Mouse (Mus musculus): Measurements from ENCODE around the gene Pfas. TPM values are rescaled to one million over a fixed set of nuclear protein-coding genes. Genes with fewer than 3 reads are reported as not detected.
"Not testable (repeated sequence)": the region's sequence is repeated elsewhere in the genome, so short reads cannot be mapped to it uniquely, and the experiment has no call there.

Pfas gene
- total RNA-seq, 1 experiment: 119 TPM

DNA sequence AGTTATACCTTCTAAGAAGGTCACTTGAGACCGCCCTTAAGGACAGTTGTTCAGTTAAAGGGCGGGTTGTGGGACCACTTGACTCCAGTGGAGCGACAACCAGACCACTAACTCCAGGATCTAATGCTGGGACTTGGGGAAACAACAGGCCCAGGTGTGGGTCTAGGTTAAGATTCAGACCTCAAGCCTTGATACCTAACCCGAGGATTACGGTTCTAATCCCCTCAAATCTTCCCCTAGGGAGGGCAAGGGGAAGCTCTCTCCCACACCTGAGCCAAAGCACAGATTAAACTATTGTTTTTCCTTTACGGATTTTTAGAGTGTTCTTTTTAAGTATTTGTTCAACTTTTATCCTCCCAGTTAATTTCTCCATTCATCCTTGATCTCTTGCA lies 34.2 kb downstream of the Pfas start:
- H3K9me3 ChIP-seq (ENCODE audit: control insufficient read depth, insufficient read depth, low read depth, low read length): no peaks in the 10 kb centered on the region
- peak overlapping the region; percentile 75 to 76; a peak in 3 of 4 replicates for H3K4me3 ChIP-seq (ENCODE audit: insufficient read depth in 1 of 2, low read depth in 1 of 2, low read length in 2 of 2, poor library complexity in 1 of 2, severe bottlenecking in 1 of 2)
- TF ChIP-seq HCFC1 (IDR thresholded peaks at IDR 0.05; ENCODE audit: borderline replicate concordance, insufficient read depth, low read length) (no peak), ZC3H11A (IDR thresholded peaks at IDR 0.05; ENCODE audit: borderline replicate concordance, low read depth, low read length) (no peak), CHD2 (IDR thresholded peaks at IDR 0.05; ENCODE audit: low read depth, low read length) (no peak)
- H3K4me1 ChIP-seq (ENCODE audit: control insufficient read depth in 2 of 2, insufficient read depth in 2 of 2, low read length in 2 of 2, poor library complexity in 1 of 2): peaks cover 0 to 12% of the 10 kb centered on the region in 2 experiments; a peak in 3 of 4 replicates
- H3K27ac ChIP-seq (ENCODE audit: insufficient read depth, low read depth, low read length, poor library complexity, severe bottlenecking): no peak overlapping the region
- in situ Hi-C loops (cut with MboI; ENCODE audit: low sequenced_read_pairs in 2 of 2, unreplicated experiment in 2 of 2): no loop called here
- H3K36me3 ChIP-seq (ENCODE audit: control insufficient read depth, insufficient read depth, low read length, poor library complexity, severe bottlenecking): 0 out of 2 replicates have a peak, but pooled peaks cover 6% of the 10 kb centered on the region
- H3K9ac ChIP-seq (ENCODE audit: insufficient read depth, low read depth, low read length, poor library complexity, severe bottlenecking): peak overlapping the region; percentile 49; the same call in 1 of the 2 replicates
- no peak for DNase-seq (ENCODE audit: low read depth, low spot score)

GRCm38 (mm10) chr11:68973250-68974058 lies 34.8 kb downstream of the Pfas start:
- Histone ChIP-seq H3K27ac (ENCODE audit: insufficient read depth, low read depth, low read length, poor library complexity, severe bottlenecking) (0 out of 2 replicates have a peak overlapping the region, but pooled peaks have one; percentile 42), H3K9ac (ENCODE audit: insufficient read depth, low read depth, low read length, poor library complexity, severe bottlenecking) (peak overlapping the region; percentile 82), H3K4me3 (ENCODE audit: insufficient read depth in 1 of 2, low read depth in 1 of 2, low read length in 2 of 2, poor library complexity in 1 of 2, severe bottlenecking in 1 of 2) (peak overlapping the region; percentile 75 to 76), H3K4me1 (ENCODE audit: control insufficient read depth in 2 of 2, insufficient read depth in 2 of 2, low read length in 2 of 2, poor library complexity in 1 of 2) (peaks cover 0 to 14% of the 10 kb centered on the region in 2 experiments; a peak in 3 of 4 replicates)
- H3K9me3 ChIP-seq (ENCODE audit: control insufficient read depth, insufficient read depth, low read depth, low read length); H3K36me3 ChIP-seq (ENCODE audit: control insufficient read depth, insufficient read depth, low read length, poor library complexity, severe bottlenecking); in situ Hi-C loops (cut with MboI; ENCODE audit: low sequenced_read_pairs in 2 of 2, unreplicated experiment in 2 of 2): not testable (repeated sequence)
- DNase-seq (ENCODE audit: low read depth, low spot score): peak; percentile 94

DNA sequence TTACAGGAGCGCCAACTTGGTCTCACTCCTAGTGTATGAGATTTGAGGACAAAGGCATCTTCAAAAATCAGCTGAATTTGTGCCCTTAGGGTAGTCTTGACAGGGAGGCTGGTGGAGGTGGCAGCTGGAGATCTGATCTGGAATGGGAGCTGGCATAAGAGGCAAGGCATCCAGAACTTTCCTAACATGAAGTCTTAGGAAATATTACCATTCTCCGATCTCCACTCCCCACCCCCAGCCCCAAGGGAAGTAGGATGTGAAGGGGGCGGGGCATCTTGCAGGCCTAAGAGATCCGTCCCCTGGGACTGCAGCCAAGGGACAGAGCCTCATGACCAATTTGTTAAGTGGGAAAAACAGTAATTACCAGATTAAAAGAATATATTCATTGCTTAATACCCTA lies 38.0 kb downstream of the Pfas start:
- Histone ChIP-seq H3K4me3 (ENCODE audit: insufficient read depth in 1 of 2, low read depth in 1 of 2, low read length in 2 of 2, poor library complexity in 1 of 2, severe bottlenecking in 1 of 2) (no peak overlapping the region), H3K36me3 (ENCODE audit: control insufficient read depth, insufficient read depth, low read length, poor library complexity, severe bottlenecking) (0 out of 2 replicates have a peak, but pooled peaks cover 6% of the 10 kb centered on the region), H3K9me3 (ENCODE audit: control insufficient read depth, insufficient read depth, low read depth, low read length) (no peaks in the 10 kb centered on the region), H3K27ac (ENCODE audit: insufficient read depth, low read depth, low read length, poor library complexity, severe bottlenecking) (no peak overlapping the region), H3K9ac (ENCODE audit: insufficient read depth, low read depth, low read length, poor library complexity, severe bottlenecking) (no peak overlapping the region), H3K4me1 (ENCODE audit: control insufficient read depth in 2 of 2, insufficient read depth in 2 of 2, low read length in 2 of 2, poor library complexity in 1 of 2) (peaks cover 0 to 14% of the 10 kb centered on the region in 2 experiments; a peak in 3 of 4 replicates)
- DNase-seq (ENCODE audit: low read depth, low spot score): no peak
- TF ChIP-seq ZC3H11A (IDR thresholded peaks at IDR 0.05; ENCODE audit: borderline replicate concordance, low read depth, low read length) (no peak), ZNF384 (IDR thresholded peaks at IDR 0.05; ENCODE audit: low read depth, low read length) (no peak), CHD2 (IDR thresholded peaks at IDR 0.05; ENCODE audit: low read depth, low read length) (no peak), HCFC1 (IDR thresholded peaks at IDR 0.05; ENCODE audit: borderline replicate concordance, insufficient read depth, low read length) (no peak)
- in situ Hi-C loops (cut with MboI; ENCODE audit: low sequenced_read_pairs in 2 of 2, unreplicated experiment in 2 of 2): no loop called here

- H3K4me3 ChIP-seq (ENCODE audit: insufficient read depth in 1 of 2, low read depth in 1 of 2, low read length in 2 of 2, poor library complexity in 1 of 2, severe bottlenecking in 1 of 2): no peak overlapping the region
- H3K27ac ChIP-seq (ENCODE audit: insufficient read depth, low read depth, low read length, poor library complexity, severe bottlenecking): no peak overlapping the region
- H3K9ac ChIP-seq (ENCODE audit: insufficient read depth, low read depth, low read length, poor library complexity, severe bottlenecking): no peak overlapping the region
- in situ Hi-C loops (cut with MboI; ENCODE audit: low sequenced_read_pairs in 2 of 2, unreplicated experiment in 2 of 2): no loop called here
- no peaks in the 10 kb centered on the region for H3K9me3 ChIP-seq (ENCODE audit: control insufficient read depth, insufficient read depth, low read depth, low read length)
- DNase-seq (ENCODE audit: low read depth, low spot score): no peak
- 0 out of 2 replicates have a peak, but pooled peaks cover 6% of the 10 kb centered on the region for H3K36me3 ChIP-seq (ENCODE audit: control insufficient read depth, insufficient read depth, low read length, poor library complexity, severe bottlenecking)
- no peak for TF ChIP-seq CHD2 (IDR thresholded peaks at IDR 0.05; ENCODE audit: low read depth, low read length)
- no peak for TF ChIP-seq MAFK (IDR thresholded peaks at IDR 0.05; ENCODE audit: insufficient read depth, low read depth, low read length)
- TF ChIP-seq ZNF384 (IDR thresholded peaks at IDR 0.05; ENCODE audit: low read depth, low read length): no peak
- no peak for TF ChIP-seq ZC3H11A (IDR thresholded peaks at IDR 0.05; ENCODE audit: borderline replicate concordance, low read depth, low read length)
- TF ChIP-seq HCFC1 (IDR thresholded peaks at IDR 0.05; ENCODE audit: borderline replicate concordance, insufficient read depth, low read length): no peak
- peaks cover 0 to 14% of the 10 kb centered on the region in 2 experiments; a peak in 3 of 4 replicates for H3K4me1 ChIP-seq (ENCODE audit: control insufficient read depth in 2 of 2, insufficient read depth in 2 of 2, low read length in 2 of 2, poor library complexity in 1 of 2)
Measured at GRCm38 (mm10) chr11:68968752-68969151, 39.5 kb downstream of the Pfas start.

Measured in ES-E14 (cell line).